Mouse (Mus musculus): ENCODE results near the gene Fam151b. TPM values are rescaled to one million over a fixed set of nuclear protein-coding genes. Genes with fewer than 3 reads are reported as not detected.

Gene Fam151b
- polyA plus RNA-seq, 1 experiment from 2014 or later, result 0.25 TPM

DNA sequence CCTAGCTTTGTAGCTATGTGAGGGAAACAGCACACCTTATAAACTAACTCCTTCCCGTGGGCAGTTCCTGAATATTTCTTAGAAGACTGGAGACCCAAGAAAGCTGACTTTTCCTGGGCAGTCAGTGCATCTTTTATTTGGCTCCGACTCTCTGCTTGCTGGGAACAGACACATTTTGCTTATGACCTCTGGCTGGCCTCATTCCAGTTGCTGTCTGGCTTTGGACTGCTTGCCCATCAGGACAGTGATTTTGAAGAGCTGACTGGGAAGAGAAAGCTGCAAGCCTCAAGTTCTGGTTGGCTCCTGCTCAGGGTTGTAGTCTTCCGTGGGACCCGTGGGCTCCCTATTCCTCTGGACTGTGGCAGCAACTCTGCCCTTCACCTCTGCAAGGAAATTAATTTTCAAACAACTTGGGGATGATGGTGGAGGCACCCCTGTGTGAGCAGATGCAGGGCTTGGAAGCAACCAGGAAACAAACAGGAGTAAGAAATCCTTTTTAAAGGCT lies 56.4 kb downstream of the Fam151b start:
- H3K9me3 ChIP-seq (ENCODE audit: control insufficient read depth, low read length), result no peaks in the 10 kb centered on the region
- DNase-seq (ENCODE audit: low spot score), result no peak
- H3K4me2 ChIP-seq (ENCODE audit: low read depth), result peak overlapping the region; percentile 99
- H3K9ac ChIP-seq (ENCODE audit: low read length), result no peak overlapping the region
- H3K4me3 ChIP-seq (ENCODE audit: low read depth, low read length), result no peak overlapping the region
- 49% methylated on average over 4 of the region's 4 CpGs for WGBS
- H3K36me3 ChIP-seq (ENCODE audit: control insufficient read depth, insufficient read depth, low read length), result no peaks in the 10 kb centered on the region
- H3K4me1 ChIP-seq (ENCODE audit: control insufficient read depth, insufficient read depth, low read length), result peaks cover 5% of the 10 kb centered on the region; the same call in 1 of the 2 replicates
- H3K27me3 ChIP-seq (ENCODE audit: control insufficient read depth, insufficient read depth, low read length), result peaks cover 32% of the 10 kb centered on the region
- no peak for ATAC-seq (ENCODE audit: insufficient read depth, low FRiP score, low TSS enrichment)
- no peak overlapping the region for H3K27ac ChIP-seq (ENCODE audit: low read depth, low read length)

DNA sequence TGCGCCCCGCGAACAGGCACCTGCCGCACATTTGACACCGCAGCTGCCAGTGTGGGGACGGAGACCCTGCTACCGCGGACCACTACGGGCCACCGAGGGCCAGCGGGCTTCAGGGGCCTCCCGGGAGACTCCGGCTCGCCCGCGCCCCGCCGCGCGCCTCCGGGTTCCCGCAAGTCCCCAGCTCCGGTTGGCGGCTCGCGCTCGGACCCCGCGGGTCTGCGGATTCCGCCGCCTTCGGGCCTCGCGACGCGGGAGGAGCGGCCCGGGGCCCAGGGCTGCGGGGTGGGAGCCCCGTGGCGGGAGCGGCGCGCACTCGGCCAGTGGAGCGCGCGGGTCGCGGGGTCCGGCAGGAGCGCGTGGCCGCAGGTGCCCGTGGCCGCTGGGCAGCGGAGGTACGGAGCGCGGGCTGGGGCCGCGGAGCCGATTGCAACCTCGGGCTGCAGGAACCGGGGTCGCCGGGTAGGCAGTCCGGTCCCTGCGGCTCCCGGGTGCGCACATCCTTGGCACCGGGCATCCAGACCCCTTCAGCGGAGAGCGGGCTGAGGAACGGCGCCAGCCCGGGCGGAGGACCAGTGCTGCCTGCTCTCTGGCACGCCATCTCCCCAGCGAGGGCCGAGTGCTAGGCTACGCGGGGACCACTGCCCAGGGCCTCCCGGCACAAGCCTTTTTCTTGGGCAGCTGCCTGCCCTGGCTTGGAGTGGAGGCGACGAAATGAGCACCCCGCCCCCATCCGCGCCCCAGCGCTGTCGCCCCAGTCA lies 57.3 kb downstream of the Fam151b start:
- H3K4me2 ChIP-seq (ENCODE audit: low read depth), result peak overlapping the region; percentile 99
- H3K9me3 ChIP-seq (ENCODE audit: control insufficient read depth, low read length), result no peaks in the 10 kb centered on the region
- peak overlapping the region; percentile 58 for H3K4me3 ChIP-seq (ENCODE audit: low read depth, low read length)
- H3K36me3 ChIP-seq (ENCODE audit: control insufficient read depth, insufficient read depth, low read length), result no peaks in the 10 kb centered on the region
- under 1% methylated on average over 84 of the region's 92 CpGs for WGBS
- H3K9ac ChIP-seq (ENCODE audit: low read length), result peak overlapping the region; percentile 44
- peaks cover 32% of the 10 kb centered on the region for H3K27me3 ChIP-seq (ENCODE audit: control insufficient read depth, insufficient read depth, low read length)
- H3K27ac ChIP-seq (ENCODE audit: low read depth, low read length), result no peak overlapping the region
- DNase-seq (ENCODE audit: low spot score), result peak; percentile 47
- H3K4me1 ChIP-seq (ENCODE audit: control insufficient read depth, insufficient read depth, low read length), result peaks cover 5% of the 10 kb centered on the region; the same call in 1 of the 2 replicates
- peak; percentile 55 for ATAC-seq (ENCODE audit: insufficient read depth, low FRiP score, low TSS enrichment)

DNA sequence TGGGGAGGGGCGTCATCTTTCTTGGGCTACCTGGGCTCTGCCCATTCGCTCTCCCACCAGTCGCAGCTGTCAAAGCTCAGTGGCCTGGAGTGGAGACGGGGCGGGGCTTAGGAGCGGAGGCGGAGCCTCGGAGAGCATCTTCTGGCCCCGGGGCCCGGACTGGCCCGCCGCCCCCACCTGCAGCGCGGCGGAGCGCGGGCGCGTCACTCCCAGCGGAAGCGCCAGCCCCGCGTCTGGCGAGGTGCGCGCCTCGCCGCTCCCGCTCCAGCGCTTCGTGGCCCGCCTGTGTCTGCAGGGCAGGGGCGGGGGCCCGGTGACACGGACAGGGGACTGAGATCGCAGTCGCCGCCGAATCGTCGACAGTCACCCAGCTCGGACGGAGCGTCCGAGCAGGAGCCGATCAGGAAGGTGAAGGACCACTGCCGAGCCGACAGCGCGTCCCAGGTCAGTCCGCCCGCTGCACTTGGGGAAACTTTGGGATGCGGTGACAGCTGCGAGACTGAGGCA lies 58.0 kb downstream of the Fam151b start, which contains the start of gene Ankrd34b:
TSS of gene Ankrd34b (plus strand) at position 139 of the 507 bp plus-strand sequence.
- ATAC-seq (ENCODE audit: insufficient read depth, low FRiP score, low TSS enrichment) (peak; percentile 84), DNase-seq (ENCODE audit: low spot score) (peak; percentile 69)
- peak within 1 kb of the TSS; percentile 44 for H3K9ac ChIP-seq (ENCODE audit: low read length)
- no peaks in the 10 kb centered on the region for H3K9me3 ChIP-seq (ENCODE audit: control insufficient read depth, low read length)
- H3K4me1 ChIP-seq (ENCODE audit: control insufficient read depth, insufficient read depth, low read length), result peaks cover 5% of the 10 kb centered on the region; the same call in 1 of the 2 replicates
- peak within 1 kb of the TSS; percentile 99 for H3K4me2 ChIP-seq (ENCODE audit: low read depth)
- H3K27ac ChIP-seq (ENCODE audit: low read depth, low read length), result no peak within 1 kb of the TSS
- no peaks in the 10 kb centered on the region for H3K36me3 ChIP-seq (ENCODE audit: control insufficient read depth, insufficient read depth, low read length)
- H3K4me3 ChIP-seq (ENCODE audit: low read depth, low read length), result peak within 1 kb of the TSS; percentile 58
- under 1% methylated on average over 54 of the region's 54 CpGs for WGBS
- peaks cover 32% of the 10 kb centered on the region for H3K27me3 ChIP-seq (ENCODE audit: control insufficient read depth, insufficient read depth, low read length)

GRCm38 (mm10) chr13:92423711-92424110 lies 60.1 kb downstream of the Fam151b start:
- H3K27ac ChIP-seq (ENCODE audit: low read depth, low read length), result no peak overlapping the region
- H3K4me3 ChIP-seq (ENCODE audit: low read depth, low read length), result no peak overlapping the region
- no peak for DNase-seq (ENCODE audit: low spot score)
- 69% methylated on average over 3 of the region's 3 CpGs for WGBS
- no peak overlapping the region for H3K9ac ChIP-seq (ENCODE audit: low read length)
- no peak for ATAC-seq (ENCODE audit: insufficient read depth, low FRiP score, low TSS enrichment)
- peaks cover 32% of the 10 kb centered on the region for H3K27me3 ChIP-seq (ENCODE audit: control insufficient read depth, insufficient read depth, low read length)
- H3K4me1 ChIP-seq (ENCODE audit: control insufficient read depth, insufficient read depth, low read length), result peaks cover 5% of the 10 kb centered on the region; the same call in 1 of the 2 replicates
- H3K9me3 ChIP-seq (ENCODE audit: control insufficient read depth, low read length), result no peaks in the 10 kb centered on the region
- H3K36me3 ChIP-seq (ENCODE audit: control insufficient read depth, insufficient read depth, low read length), result no peaks in the 10 kb centered on the region
- no peak overlapping the region for H3K4me2 ChIP-seq (ENCODE audit: low read depth)

DNA sequence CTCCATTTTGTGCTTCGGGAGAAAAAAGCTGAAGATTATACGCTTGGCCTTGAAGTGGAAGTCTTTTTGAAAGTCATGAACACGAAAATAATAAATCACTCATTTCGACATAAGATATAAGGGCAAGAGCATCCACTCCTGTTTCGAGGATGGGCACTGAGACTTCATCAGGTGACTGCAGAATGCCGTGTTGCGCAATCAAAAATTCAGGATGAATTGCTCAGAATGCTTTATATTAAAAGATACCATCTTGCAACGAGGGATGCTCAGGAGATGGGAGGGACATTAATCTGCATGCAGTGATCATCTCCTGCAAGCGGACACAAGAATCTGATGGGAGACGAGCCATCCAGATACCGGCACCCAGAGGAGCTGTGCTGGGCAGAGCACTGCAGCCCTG lies 64.2 kb downstream of the Fam151b start:
- Histone ChIP-seq H3K27me3 (ENCODE audit: control insufficient read depth, insufficient read depth, low read length) (no peaks in the 10 kb centered on the region; the same call in none of the 2 replicates), H3K27ac (ENCODE audit: low read depth, low read length) (no peak overlapping the region), H3K36me3 (ENCODE audit: control insufficient read depth, insufficient read depth, low read length) (no peaks in the 10 kb centered on the region), H3K4me3 (ENCODE audit: low read depth, low read length) (no peak overlapping the region), H3K4me2 (ENCODE audit: low read depth) (no peak overlapping the region), H3K9ac (ENCODE audit: low read length) (no peak overlapping the region), H3K9me3 (ENCODE audit: control insufficient read depth, low read length) (no peaks in the 10 kb centered on the region), H3K4me1 (ENCODE audit: control insufficient read depth, insufficient read depth, low read length) (no peaks in the 10 kb centered on the region)
- 91% methylated on average over 11 of the region's 11 CpGs for WGBS
- ATAC-seq (ENCODE audit: insufficient read depth, low FRiP score, low TSS enrichment), result no peak
- DNase-seq (ENCODE audit: low spot score), result no peak

- WGBS, result 81% methylated on average over 2 of the region's 2 CpGs
- H3K4me1 ChIP-seq (ENCODE audit: control insufficient read depth, insufficient read depth, low read length), result no peaks in the 10 kb centered on the region
- ATAC-seq (ENCODE audit: insufficient read depth, low FRiP score, low TSS enrichment), result no peak
- no peaks in the 10 kb centered on the region for H3K27me3 ChIP-seq (ENCODE audit: control insufficient read depth, insufficient read depth, low read length)
- H3K9me3 ChIP-seq (ENCODE audit: control insufficient read depth, low read length), result no peaks in the 10 kb centered on the region
- H3K4me3 ChIP-seq (ENCODE audit: low read depth, low read length), result no peak overlapping the region
- H3K4me2 ChIP-seq (ENCODE audit: low read depth), result no peak overlapping the region
- no peak overlapping the region for H3K9ac ChIP-seq (ENCODE audit: low read length)
- no peaks in the 10 kb centered on the region for H3K36me3 ChIP-seq (ENCODE audit: control insufficient read depth, insufficient read depth, low read length)
- no peak overlapping the region for H3K27ac ChIP-seq (ENCODE audit: low read depth, low read length)
- no peak for DNase-seq (ENCODE audit: low spot score)
Measured at GRCm38 (mm10) chr13:92410486-92410885, 73.3 kb downstream of the Fam151b start.

DNA sequence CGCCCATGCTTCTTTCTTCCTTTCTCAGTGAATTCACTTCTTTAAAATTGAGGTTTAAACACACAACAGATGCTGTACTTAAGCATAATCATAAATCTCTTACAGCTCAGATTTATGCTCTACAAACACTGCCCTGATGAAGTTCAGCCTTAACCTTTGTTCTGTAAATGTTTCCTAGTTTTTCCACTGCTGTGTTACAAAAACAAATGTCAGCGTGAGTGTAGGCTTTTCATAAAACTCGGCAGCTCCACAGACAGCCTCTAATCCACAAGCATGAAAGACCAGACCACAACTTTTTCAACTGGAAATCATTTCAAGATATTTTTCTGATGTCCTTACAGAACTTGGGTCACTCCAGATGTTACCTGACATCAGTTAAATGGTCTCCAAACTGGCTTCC lies 80.3 kb downstream of the Fam151b start:
- H3K4me2 ChIP-seq (ENCODE audit: low read depth), result no peak overlapping the region
- H3K9ac ChIP-seq (ENCODE audit: low read length), result no peak overlapping the region
- H3K4me3 ChIP-seq (ENCODE audit: low read depth, low read length), result no peak overlapping the region
- WGBS, result 73% methylated on average over 3 of the region's 3 CpGs
- H3K4me1 ChIP-seq (ENCODE audit: control insufficient read depth, insufficient read depth, low read length), result no peaks in the 10 kb centered on the region
- no peak for DNase-seq (ENCODE audit: low spot score)
- no peak overlapping the region for H3K27ac ChIP-seq (ENCODE audit: low read depth, low read length)
- H3K9me3 ChIP-seq (ENCODE audit: control insufficient read depth, low read length), result no peaks in the 10 kb centered on the region
- no peaks in the 10 kb centered on the region for H3K27me3 ChIP-seq (ENCODE audit: control insufficient read depth, insufficient read depth, low read length)
- no peaks in the 10 kb centered on the region for H3K36me3 ChIP-seq (ENCODE audit: control insufficient read depth, insufficient read depth, low read length)
- ATAC-seq (ENCODE audit: insufficient read depth, low FRiP score, low TSS enrichment), result no peak

DNA sequence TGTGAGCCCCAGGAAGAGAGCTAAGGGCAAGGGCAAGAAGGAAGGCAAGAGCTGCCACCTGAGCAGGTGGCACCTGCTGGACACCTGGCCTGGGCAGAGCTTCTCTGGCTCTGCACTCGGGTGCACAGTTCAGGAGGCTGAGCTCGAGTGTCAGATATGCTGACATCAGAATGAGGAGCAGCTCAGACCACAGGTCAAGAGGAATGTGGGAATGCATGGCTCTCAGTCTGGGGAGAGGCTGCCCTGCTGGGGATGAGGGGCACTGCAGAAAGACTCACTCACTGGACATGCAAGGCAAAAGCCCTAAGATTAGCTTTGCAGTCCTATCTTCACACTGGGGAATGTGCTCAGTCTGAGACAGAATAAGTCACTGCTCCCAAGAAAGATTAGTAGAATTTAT lies 81.8 kb downstream of the Fam151b start:
- no peaks in the 10 kb centered on the region for H3K36me3 ChIP-seq (ENCODE audit: control insufficient read depth, insufficient read depth, low read length)
- no peaks in the 10 kb centered on the region for H3K4me1 ChIP-seq (ENCODE audit: control insufficient read depth, insufficient read depth, low read length)
- no peak overlapping the region for H3K9ac ChIP-seq (ENCODE audit: low read length)
- no peak overlapping the region for H3K4me3 ChIP-seq (ENCODE audit: low read depth, low read length)
- no peak overlapping the region for H3K4me2 ChIP-seq (ENCODE audit: low read depth)
- no peaks in the 10 kb centered on the region for H3K27me3 ChIP-seq (ENCODE audit: control insufficient read depth, insufficient read depth, low read length)
- WGBS, result 72% methylated on average over 2 of the region's 2 CpGs
- no peak overlapping the region for H3K27ac ChIP-seq (ENCODE audit: low read depth, low read length)
- DNase-seq (ENCODE audit: low spot score) (no peak), ATAC-seq (ENCODE audit: insufficient read depth, low FRiP score, low TSS enrichment) (no peak)
- H3K9me3 ChIP-seq (ENCODE audit: control insufficient read depth, low read length), result no peaks in the 10 kb centered on the region
